Mouse (Mus musculus) kidney, embryonic 15.5 days (tissue): ENCODE results near the gene Ppil6. TPM values are rescaled to one million over a fixed set of nuclear protein-coding genes. Genes with fewer than 3 reads are reported as not detected.

ENCODE experiments used
- ATAC-seq: fragments of 200-750 bp; cut with Nextera tagmentation; replicated peaks from 2 replicates; pipeline ENCODE4 v1.8.0; 2017; ENCODE audit warnings: moderate TSS enrichment; ENCODE audit not compliant: low FRiP score
- H3K27ac ChIP-seq: fragments of 300-500 bp; sonication (generic); 2 replicates; pipeline ENCODE4 v1.5.1; 2015; ENCODE audit warnings: mild to moderate bottlenecking, inconsistent platforms
- H3K27me3 ChIP-seq: fragments of 300-500 bp; sonication (generic); 2 replicates; pipeline ENCODE4 v1.6.1; 2015; ENCODE audit warnings: inconsistent platforms
- H3K36me3 ChIP-seq: fragments of 300-500 bp; sonication (generic); 2 replicates; pipeline ENCODE4 v1.6.1; 2015; ENCODE audit warnings: inconsistent platforms
- H3K4me1 ChIP-seq: fragments of 300-500 bp; sonication (generic); 2 replicates; pipeline ENCODE4 v1.6.1; 2015; ENCODE audit warnings: inconsistent platforms
- H3K4me2 ChIP-seq: fragments of 300-500 bp; sonication (generic); 2 replicates; pipeline ENCODE4 v1.6.1; 2015; ENCODE audit warnings: moderate library complexity, mild to moderate bottlenecking, inconsistent platforms
- H3K4me3 ChIP-seq: fragments of 300-500 bp; sonication (generic); replicated peaks from 2 replicates; pipeline ENCODE4 v1.5.1; 2015; ENCODE audit warnings: mild to moderate bottlenecking, inconsistent platforms
- H3K9ac ChIP-seq: fragments of 300-500 bp; sonication (generic); 2 replicates; pipeline ENCODE4 v1.6.1; 2015; ENCODE audit warnings: mild to moderate bottlenecking, inconsistent platforms
- H3K9me3 ChIP-seq: fragments of 300-500 bp; sonication (generic); replicated peaks from 2 replicates; pipeline ENCODE4 v1.6.1; 2016; ENCODE audit warnings: inconsistent platforms
- WGBS: fragments of 180-500 bp; shearing (Covaris S2); methylation state at CpG from one replicate; pipeline ENCODE4 v1.1.7; 2015; ENCODE audit warnings: mixed read lengths; 5-methylcytosine and 5-hydroxymethylcytosine counted together
- polyA plus RNA-seq: library from polyadenylated mRNA; unstranded; fragments of >200 nt; fragmentation: Nextera tagmentation; extraction: Ambion mirVana; gene quantifications from 2 replicates; pipeline ENCODE4 v1.2.1, GENCODE M21; 2015

The Ppil6 gene
- polyA plus RNA-seq, 1 experiment from 2014 or later: 2.4 TPM

GRCm38 (mm10) chr10:41553711-41554110, 63.5 kb downstream of the Ppil6 start:
- Histone ChIP-seq H3K4me3 (no peak overlapping the region), H3K9me3 (peaks cover 4% of the 10 kb centered on the region; the same call in 1 of the 2 replicates), H3K36me3 (no peaks in the 10 kb centered on the region), H3K4me1 (peaks cover 23% of the 10 kb centered on the region), H3K27me3 (no peaks in the 10 kb centered on the region), H3K4me2 (no peak overlapping the region), H3K27ac (peak overlapping the region; percentile 78), H3K9ac (no peak overlapping the region)
- ATAC-seq: no peak
- 64% methylated on average over 4 of the region's 4 CpGs for WGBS

- Histone ChIP-seq H3K4me2 (no peak overlapping the region), H3K27me3 (no peaks in the 10 kb centered on the region), H3K9ac (no peak overlapping the region), H3K9me3 (0 out of 2 replicates have a peak, but pooled peaks cover 2% of the 10 kb centered on the region), H3K4me3 (no peak overlapping the region), H3K4me1 (peaks cover 23% of the 10 kb centered on the region), H3K27ac (no peak overlapping the region), H3K36me3 (no peaks in the 10 kb centered on the region)
- ATAC-seq: no peak
- WGBS: 85% methylated on average over 3 of the region's 3 CpGs
Observed at GRCm38 (mm10) chr10:41555081-41555480, 64.8 kb downstream of the Ppil6 start.

GRCm38 (mm10) chr10:41558401-41558800, 68.2 kb downstream of the Ppil6 start:
- Histone ChIP-seq H3K27me3 (no peaks in the 10 kb centered on the region), H3K9ac (no peak overlapping the region), H3K4me1 (peaks cover 7% of the 10 kb centered on the region), H3K36me3 (no peaks in the 10 kb centered on the region), H3K9me3 (peaks cover 13% of the 10 kb centered on the region), H3K27ac (no peak overlapping the region), H3K4me2 (no peak overlapping the region), H3K4me3 (no peak overlapping the region)
- WGBS: 94% methylated on average over 1 of the region's 1 CpGs
- no peak for ATAC-seq

- WGBS: 92% methylated on average over 10 of the region's 10 CpGs
- H3K4me1 ChIP-seq: peaks cover 11% of the 10 kb centered on the region
- ATAC-seq: no peak
- H3K27ac ChIP-seq: no peak overlapping the region
- H3K4me2 ChIP-seq: no peak overlapping the region
- no peaks in the 10 kb centered on the region for H3K27me3 ChIP-seq
- no peak overlapping the region for H3K9ac ChIP-seq
- H3K4me3 ChIP-seq: no peak overlapping the region
- H3K36me3 ChIP-seq: no peaks in the 10 kb centered on the region
- peaks cover 13% of the 10 kb centered on the region for H3K9me3 ChIP-seq
Observed at GRCm38 (mm10) chr10:41561701-41562395, 71.6 kb downstream of the Ppil6 start.

Other genes with a start within 250 kb of the Ppil6 start
- gene Fig4, start 187.2 kb upstream of the Ppil6 start, polyA plus RNA-seq: 15.7 and 17.5 TPM in 2 replicates
- gene Ak9, start 186.5 kb upstream of the Ppil6 start, polyA plus RNA-seq: 0.04 TPM in 2 replicates
- 18.3 and 19.8 TPM in 2 replicates for gene Zbtb24, start 40.1 kb upstream of the Ppil6 start, polyA plus RNA-seq
- gene Mical1, start 14.1 kb upstream of the Ppil6 start, polyA plus RNA-seq: 31.5 and 39.3 TPM in 2 replicates
- gene Smpd2, start 70 bp upstream of the Ppil6 start, polyA plus RNA-seq: 59.6 and 72.0 TPM in 2 replicates
- 180 and 188 TPM in 2 replicates for gene Cd164, start 29.0 kb downstream of the Ppil6 start, polyA plus RNA-seq
- 0.47 and 0.75 TPM in 2 replicates for gene Ccdc162, start 226.2 kb downstream of the Ppil6 start, polyA plus RNA-seq